Mouse (Mus musculus) limb, embryonic 12.5 days (tissue): ENCODE results near the gene Dap. TPM values are rescaled to one million over a fixed set of nuclear protein-coding genes. Genes with fewer than 3 reads are reported as not detected.

ENCODE experiments used
- ATAC-seq: fragments of 200-750 bp; cut with Nextera tagmentation; 2 replicates; pipeline ENCODE4 v1.8.0; 2017; ENCODE audit warnings: low read depth, moderate TSS enrichment; ENCODE audit not compliant: insufficient number of reproducible peaks, insufficient read depth, low FRiP score, low TSS enrichment
- H3K27ac ChIP-seq: fragments of 300-500 bp; sonication (generic); 2 replicates; pipeline ENCODE4 v1.5.1; 2016; ENCODE audit warnings: mild to moderate bottlenecking, moderate library complexity
- H3K27me3 ChIP-seq: fragments of 300-500 bp; sonication (generic); 2 replicates; pipeline ENCODE4 v1.6.1; 2016; ENCODE audit warnings: mild to moderate bottlenecking, moderate library complexity
- H3K36me3 ChIP-seq: fragments of 300-500 bp; sonication (generic); 2 replicates; pipeline ENCODE4 v1.6.1; 2016; ENCODE audit warnings: mild to moderate bottlenecking, moderate library complexity
- H3K4me1 ChIP-seq: fragments of 300-500 bp; sonication (generic); replicated peaks from 2 replicates; pipeline ENCODE4 v1.6.1; 2016
- H3K4me2 ChIP-seq: fragments of 300-500 bp; sonication (generic); 2 replicates; pipeline ENCODE4 v1.6.1; 2016; ENCODE audit warnings: mild to moderate bottlenecking, moderate library complexity
- H3K4me3 ChIP-seq: fragments of 300-500 bp; sonication (generic); replicated peaks from 2 replicates; pipeline ENCODE4 v1.5.1; 2016; ENCODE audit warnings: mild to moderate bottlenecking
- H3K9ac ChIP-seq: fragments of 300-500 bp; sonication (generic); replicated peaks from 2 replicates; pipeline ENCODE4 v1.6.1; 2016; ENCODE audit warnings: mild to moderate bottlenecking, moderate library complexity
- H3K9me3 ChIP-seq: fragments of 300-500 bp; sonication (generic); 2 replicates; pipeline ENCODE4 v1.6.1; 2016; ENCODE audit warnings: mild to moderate bottlenecking, moderate library complexity
- WGBS: fragments of 180-500 bp; shearing (Covaris S2); methylation state at CpG from one replicate; pipeline ENCODE4 v1.1.7; 2016; 5-methylcytosine and 5-hydroxymethylcytosine counted together
- polyA plus RNA-seq: library from polyadenylated mRNA; unstranded; fragments of >200 nt; fragmentation: Nextera tagmentation; extraction: Ambion mirVana; gene quantifications from 2 replicates; pipeline ENCODE4 v1.2.1, GENCODE M21; 2016

Dap gene
- polyA plus RNA-seq, 1 experiment from 2014 or later, result 66.3 TPM

DNA sequence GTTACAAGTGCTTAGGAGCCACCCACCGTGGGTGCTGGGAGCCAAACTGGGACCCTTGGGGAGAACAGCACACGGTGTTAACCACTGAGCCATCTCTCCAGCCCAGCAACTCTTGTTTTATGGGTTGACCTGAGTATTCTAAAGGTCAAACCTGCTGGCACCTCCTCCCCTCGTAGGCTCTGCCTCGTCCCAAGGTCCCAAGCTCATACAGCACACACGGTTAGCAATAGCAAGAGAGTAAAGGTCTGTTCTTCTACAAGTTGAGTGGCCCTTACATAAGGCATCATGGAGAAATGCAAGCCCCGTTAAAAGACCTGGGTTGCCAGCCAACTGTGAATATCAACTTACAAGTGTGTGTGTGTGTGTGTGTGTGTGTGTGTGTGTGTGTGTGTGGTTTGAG, 27.1 kb downstream of the Dap start:
- peaks cover 46% of the 10 kb centered on the region for H3K4me1 ChIP-seq
- no peak overlapping the region for H3K4me3 ChIP-seq
- no peaks in the 10 kb centered on the region for H3K9me3 ChIP-seq
- ATAC-seq, result no peak
- H3K27me3 ChIP-seq, result no peaks in the 10 kb centered on the region
- no peaks in the 10 kb centered on the region for H3K36me3 ChIP-seq
- H3K27ac ChIP-seq, result no peak overlapping the region
- H3K4me2 ChIP-seq, result no peak overlapping the region
- H3K9ac ChIP-seq, result no peak overlapping the region
- WGBS, result 78% methylated on average over 6 of the region's 6 CpGs

- Histone ChIP-seq H3K27ac (no peak overlapping the region), H3K9ac (no peak overlapping the region), H3K4me1 (peaks cover 38% of the 10 kb centered on the region), H3K4me3 (no peak overlapping the region), H3K36me3 (no peaks in the 10 kb centered on the region), H3K9me3 (no peaks in the 10 kb centered on the region), H3K4me2 (no peak overlapping the region), H3K27me3 (no peaks in the 10 kb centered on the region)
- ATAC-seq, result no peak
- 87% methylated on average over 16 of the region's 16 CpGs for WGBS
These were observed 28.6 kb downstream of the Dap start for GRCm38 (mm10) chr15:31252590-31253311.

DNA sequence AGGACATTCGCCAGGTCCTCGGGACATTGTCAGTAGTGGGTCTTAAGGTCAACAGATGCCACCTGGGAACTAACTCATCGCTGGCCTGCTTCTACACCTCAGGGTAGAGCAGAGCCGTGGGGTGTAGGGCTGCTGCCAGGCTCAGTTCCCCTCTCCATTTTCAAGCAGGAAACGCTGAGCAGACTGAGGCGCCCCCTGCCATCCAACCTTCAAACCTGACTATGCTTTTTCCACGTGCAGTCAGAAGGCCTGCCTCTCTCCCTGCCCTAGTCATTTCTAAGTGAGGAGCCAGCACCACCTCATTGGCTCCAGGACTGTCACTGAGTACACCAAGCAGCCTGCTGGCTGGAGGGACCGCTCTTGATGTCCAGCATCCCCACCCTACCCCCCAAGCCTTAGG, 29.3 kb downstream of the Dap start:
- Histone ChIP-seq H3K4me3 (no peak overlapping the region), H3K4me1 (peaks cover 38% of the 10 kb centered on the region), H3K9me3 (no peaks in the 10 kb centered on the region), H3K27me3 (no peaks in the 10 kb centered on the region), H3K4me2 (no peak overlapping the region), H3K9ac (no peak overlapping the region), H3K36me3 (no peaks in the 10 kb centered on the region), H3K27ac (no peak overlapping the region)
- WGBS, result 71% methylated on average over 8 of the region's 8 CpGs
- ATAC-seq, result no peak

DNA sequence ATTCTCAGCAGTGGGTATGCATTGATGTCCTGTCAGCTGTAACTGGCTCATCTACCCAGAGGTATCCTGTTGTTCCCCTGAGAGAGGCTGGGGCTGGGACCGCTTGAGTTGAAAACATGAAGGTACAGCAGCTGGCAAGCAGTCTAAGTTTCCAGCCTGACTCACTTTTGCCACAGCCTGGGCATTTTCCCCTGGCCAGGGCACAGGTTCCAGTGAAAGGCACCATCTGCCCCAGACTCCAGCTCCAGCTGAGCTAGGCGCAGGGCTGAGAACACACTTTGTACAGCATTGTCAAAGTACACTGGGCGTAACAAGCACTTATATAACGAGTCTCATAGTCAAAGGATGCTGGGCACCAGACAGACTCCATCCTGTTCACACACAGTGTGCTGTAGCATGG, 29.8 kb downstream of the Dap start:
- ATAC-seq, result no peak
- Histone ChIP-seq H3K4me3 (no peak overlapping the region), H3K9ac (no peak overlapping the region), H3K27me3 (no peaks in the 10 kb centered on the region), H3K4me2 (no peak overlapping the region), H3K36me3 (no peaks in the 10 kb centered on the region), H3K9me3 (no peaks in the 10 kb centered on the region), H3K4me1 (peaks cover 36% of the 10 kb centered on the region), H3K27ac (no peak overlapping the region)
- WGBS, result 88% methylated on average over 4 of the region's 4 CpGs

- Histone ChIP-seq H3K36me3 (no peaks in the 10 kb centered on the region), H3K27ac (no peak overlapping the region), H3K27me3 (no peaks in the 10 kb centered on the region), H3K9ac (no peak overlapping the region), H3K4me2 (no peak overlapping the region), H3K4me3 (no peak overlapping the region), H3K4me1 (peaks cover 26% of the 10 kb centered on the region), H3K9me3 (no peaks in the 10 kb centered on the region)
- no peak for ATAC-seq
- WGBS, result 89% methylated on average over 9 of the region's 9 CpGs
These were observed 30.9 kb downstream of the Dap start for GRCm38 (mm10) chr15:31254939-31255535.

GRCm38 (mm10) chr15:31255762-31256161, 31.6 kb downstream of the Dap start:
- Histone ChIP-seq H3K9ac (no peak overlapping the region), H3K4me3 (no peak overlapping the region), H3K9me3 (no peaks in the 10 kb centered on the region), H3K36me3 (no peaks in the 10 kb centered on the region), H3K27ac (no peak overlapping the region), H3K4me2 (no peak overlapping the region), H3K27me3 (no peaks in the 10 kb centered on the region), H3K4me1 (peaks cover 19% of the 10 kb centered on the region)
- ATAC-seq, result no peak
- WGBS, result 81% methylated on average over 6 of the region's 6 CpGs

DNA sequence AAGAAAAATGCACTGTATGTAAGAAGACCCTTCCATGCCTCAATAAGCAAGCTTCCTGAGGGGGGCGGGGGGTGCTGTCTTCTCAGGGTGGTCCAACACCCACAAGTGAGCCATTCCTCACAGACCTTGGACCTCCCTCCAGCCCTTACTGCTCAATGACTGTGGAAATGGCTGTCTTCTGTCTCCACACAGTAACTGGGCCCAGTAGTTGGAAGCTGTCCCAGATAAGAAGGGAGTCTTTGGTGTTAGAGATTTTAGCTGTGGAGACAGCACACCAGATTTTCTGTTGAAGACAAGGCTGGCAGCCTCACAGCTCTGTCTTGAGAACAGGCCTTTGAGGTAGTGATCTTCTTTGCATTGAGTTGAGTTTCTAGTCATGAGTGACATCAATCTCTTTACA, 33.2 kb downstream of the Dap start:
- ATAC-seq, result no peak
- Histone ChIP-seq H3K4me1 (peaks cover 13% of the 10 kb centered on the region), H3K9me3 (no peaks in the 10 kb centered on the region), H3K4me2 (no peak overlapping the region), H3K9ac (no peak overlapping the region), H3K27me3 (no peaks in the 10 kb centered on the region), H3K36me3 (no peaks in the 10 kb centered on the region), H3K27ac (no peak overlapping the region), H3K4me3 (no peak overlapping the region)
- WGBS, result 85% methylated on average over 1 of the region's 1 CpGs

DNA sequence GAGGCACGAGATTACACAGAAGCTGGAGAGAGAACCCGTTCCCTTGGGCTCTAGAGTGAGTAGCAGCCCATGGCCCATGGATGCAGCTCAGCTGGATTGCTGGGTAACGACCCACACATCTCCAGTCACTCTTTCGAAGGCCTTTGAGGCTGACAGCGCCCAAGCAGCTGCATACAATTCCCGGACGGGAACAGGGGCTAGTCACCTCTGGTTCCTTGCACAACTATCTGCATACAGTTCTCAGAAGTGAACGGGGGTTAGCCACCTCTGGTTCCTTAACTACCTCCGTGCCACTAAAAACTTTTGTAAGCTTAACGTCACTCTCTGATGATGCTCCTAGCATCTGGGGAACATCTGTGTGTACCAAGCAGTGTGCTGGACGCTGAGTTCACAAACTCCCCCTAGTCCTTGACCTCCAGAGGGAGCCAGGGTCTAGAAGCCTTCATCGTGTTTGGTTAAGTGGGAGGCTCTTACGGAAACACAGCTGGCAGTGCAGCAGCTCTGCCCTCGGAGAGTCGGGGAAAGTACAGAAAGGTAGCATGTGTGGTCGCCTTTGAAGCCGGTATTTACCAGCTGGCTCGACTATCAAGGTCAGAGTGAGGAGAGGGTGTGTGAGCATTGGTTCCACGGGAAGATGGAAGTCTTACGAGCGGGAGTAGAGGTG, 34.0 kb downstream of the Dap start:
- H3K4me2 ChIP-seq, result no peak overlapping the region
- no peaks in the 10 kb centered on the region for H3K27me3 ChIP-seq
- ATAC-seq, result no peak; the same call in 1 of the 2 replicates
- no peak overlapping the region for H3K9ac ChIP-seq
- H3K9me3 ChIP-seq, result no peaks in the 10 kb centered on the region
- H3K4me1 ChIP-seq, result peaks cover 13% of the 10 kb centered on the region
- 37% methylated on average over 21 of the region's 21 CpGs for WGBS
- H3K36me3 ChIP-seq, result no peaks in the 10 kb centered on the region
- H3K27ac ChIP-seq, result no peak overlapping the region
- H3K4me3 ChIP-seq, result no peak overlapping the region

DNA sequence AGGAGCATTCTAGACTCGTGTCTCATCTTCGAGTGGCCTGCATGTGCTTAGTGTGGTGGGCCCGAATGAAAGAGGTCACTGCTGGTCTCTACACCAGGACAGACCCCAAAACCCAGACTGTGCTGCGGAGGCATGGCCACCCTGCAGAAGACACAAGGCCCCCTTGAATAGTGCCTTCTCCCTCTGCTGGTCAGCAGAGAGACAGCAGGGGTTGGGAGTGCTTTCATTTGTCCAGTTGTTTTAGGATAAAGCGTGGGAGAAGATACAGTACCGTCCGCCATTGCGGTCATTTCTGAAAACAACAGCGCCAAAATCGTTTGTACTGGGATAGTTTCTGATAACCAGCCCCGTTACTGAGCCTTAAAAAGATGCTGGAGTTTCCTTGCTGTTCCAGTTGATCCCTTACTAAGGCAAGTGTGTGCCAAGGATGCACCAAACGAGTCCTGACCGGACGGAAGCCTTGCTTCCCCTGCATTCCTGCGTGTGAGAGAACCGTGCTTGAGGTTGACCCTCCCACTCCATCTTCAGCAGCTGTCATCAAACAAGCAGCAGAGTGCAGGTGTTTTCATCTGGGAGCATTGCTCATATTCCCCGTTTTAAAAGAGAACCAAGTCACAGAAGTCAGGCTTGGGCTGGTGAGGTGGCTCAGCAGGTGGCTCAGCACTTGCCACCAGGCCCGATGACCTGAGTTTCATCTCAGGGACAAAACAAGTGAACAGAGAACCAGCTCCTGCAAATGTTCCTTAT, 34.8 kb downstream of the Dap start:
- 81% methylated on average over 18 of the region's 18 CpGs for WGBS
- H3K9ac ChIP-seq, result no peak overlapping the region
- ATAC-seq, result no peak

GRCm38 (mm10) chr15:31261094-31261493, 37.0 kb downstream of the Dap start:
- 83% methylated on average over 10 of the region's 10 CpGs for WGBS
- ATAC-seq, result no peak
- H3K4me1 ChIP-seq, result peaks cover 13% of the 10 kb centered on the region

More for the DNA sequence above, 34.8 kb downstream of the Dap start:
- Histone ChIP-seq H3K4me3 (no peak overlapping the region), H3K36me3 (no peaks in the 10 kb centered on the region), H3K27ac (no peak overlapping the region), H3K27me3 (no peaks in the 10 kb centered on the region), H3K4me2 (no peak overlapping the region), H3K4me1 (peaks cover 13% of the 10 kb centered on the region), H3K9me3 (no peaks in the 10 kb centered on the region)

GRCm38 (mm10) chr15:31262361-31262760, 38.2 kb downstream of the Dap start:
- Histone ChIP-seq H3K27me3 (0 out of 2 replicates have a peak, but pooled peaks cover 3% of the 10 kb centered on the region), H3K4me3 (no peak overlapping the region), H3K4me2 (no peak overlapping the region), H3K36me3 (no peaks in the 10 kb centered on the region), H3K27ac (no peak overlapping the region), H3K9me3 (no peaks in the 10 kb centered on the region), H3K9ac (no peak overlapping the region), H3K4me1 (peaks cover 13% of the 10 kb centered on the region)
- WGBS, result 71% methylated on average over 9 of the region's 9 CpGs
- no peak for ATAC-seq

More at GRCm38 (mm10) chr15:31261094-31261493, 37.0 kb downstream of the Dap start:
- H3K9ac ChIP-seq, result no peak overlapping the region
- no peaks in the 10 kb centered on the region for H3K9me3 ChIP-seq
- H3K4me2 ChIP-seq, result no peak overlapping the region
- no peak overlapping the region for H3K4me3 ChIP-seq
- H3K27ac ChIP-seq, result no peak overlapping the region
- H3K27me3 ChIP-seq, result 0 out of 2 replicates have a peak, but pooled peaks cover 3% of the 10 kb centered on the region
- no peaks in the 10 kb centered on the region for H3K36me3 ChIP-seq
